Mouse (Mus musculus): ENCODE measurements around the gene Kif6. TPM values are rescaled to one million over a fixed set of nuclear protein-coding genes. Genes with fewer than 3 reads are reported as not detected.

Gene Kif6
- polyA plus RNA-seq, 1 experiment: 0.05 TPM

DNA sequence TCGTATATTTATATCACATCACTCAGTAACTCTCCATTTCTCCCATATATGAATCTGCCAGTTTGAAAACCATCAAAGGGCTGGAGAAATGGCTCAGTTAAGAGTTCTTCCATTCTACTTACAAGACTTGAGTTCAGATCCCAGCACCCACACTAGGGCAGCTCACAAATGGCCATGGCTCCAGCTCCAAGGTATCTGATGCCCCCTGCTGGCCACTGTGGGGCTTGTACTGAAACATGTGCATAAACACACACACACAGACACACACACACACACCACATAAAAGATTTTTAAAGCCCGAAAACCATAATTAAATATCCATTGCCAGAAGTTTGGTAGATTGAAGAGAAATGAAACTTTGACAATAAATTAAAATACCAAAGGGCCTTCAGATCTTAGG is 111.3 kb downstream of the Kif6 start:
- Histone ChIP-seq H3K4me1 (ENCODE audit: control insufficient read depth, insufficient read depth, insufficient read length, low read length) (no peaks in the 10 kb centered on the region), H3K27me3 (ENCODE audit: control insufficient read depth, insufficient read depth, low read length) (no peaks in the 10 kb centered on the region), H3K36me3 (ENCODE audit: control insufficient read depth, insufficient read depth, low read length) (no peaks in the 10 kb centered on the region), H3K4me3 (ENCODE audit: low read depth, low read length) (no peak overlapping the region), H3K27ac (ENCODE audit: insufficient read depth, low read depth, low read length) (no peak overlapping the region; the same call in 1 of the 2 replicates)
- WGBS: 94% methylated on average over 2 of the region's 2 CpGs
- no peak for TF ChIP-seq POLR2A (IDR thresholded peaks at IDR 0.05; ENCODE audit: low read depth, low read length)
- TF ChIP-seq CTCF (IDR thresholded peaks at IDR 0.05; ENCODE audit: extremely low read depth, insufficient read length, insufficient replicate concordance, low read depth, low read length): no peak

DNA sequence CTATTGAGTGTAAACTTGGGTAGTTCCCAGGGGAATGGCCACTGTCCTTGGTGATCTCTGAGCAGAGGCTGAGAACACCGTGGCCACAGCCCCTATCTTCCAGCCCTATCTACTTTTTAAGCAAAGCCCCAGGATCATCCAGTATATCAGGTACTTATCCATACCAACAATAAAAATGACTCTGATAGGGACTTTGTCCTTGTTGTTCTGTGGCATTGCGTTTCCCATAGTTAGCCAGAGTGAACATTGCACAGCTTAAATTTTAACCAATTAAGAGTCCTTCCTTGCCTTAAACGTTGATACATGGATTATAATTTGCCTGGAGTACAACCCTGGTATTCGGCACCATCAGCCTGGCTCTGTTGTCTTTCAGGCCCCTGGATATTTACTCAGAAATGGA is 112.0 kb downstream of the Kif6 start:
- H3K27me3 ChIP-seq (ENCODE audit: control insufficient read depth, insufficient read depth, low read length): no peaks in the 10 kb centered on the region
- H3K27ac ChIP-seq (ENCODE audit: insufficient read depth, low read depth, low read length): no peak overlapping the region
- TF ChIP-seq POLR2A (IDR thresholded peaks at IDR 0.05; ENCODE audit: low read depth, low read length) (no peak), CTCF (IDR thresholded peaks at IDR 0.05; ENCODE audit: extremely low read depth, insufficient read length, insufficient replicate concordance, low read depth, low read length) (no peak)
- no peaks in the 10 kb centered on the region for H3K36me3 ChIP-seq (ENCODE audit: control insufficient read depth, insufficient read depth, low read length)
- no peak overlapping the region for H3K4me3 ChIP-seq (ENCODE audit: low read depth, low read length)
- no peaks in the 10 kb centered on the region for H3K4me1 ChIP-seq (ENCODE audit: control insufficient read depth, insufficient read depth, insufficient read length, low read length)
- WGBS: 27% methylated on average over 4 of the region's 4 CpGs

DNA sequence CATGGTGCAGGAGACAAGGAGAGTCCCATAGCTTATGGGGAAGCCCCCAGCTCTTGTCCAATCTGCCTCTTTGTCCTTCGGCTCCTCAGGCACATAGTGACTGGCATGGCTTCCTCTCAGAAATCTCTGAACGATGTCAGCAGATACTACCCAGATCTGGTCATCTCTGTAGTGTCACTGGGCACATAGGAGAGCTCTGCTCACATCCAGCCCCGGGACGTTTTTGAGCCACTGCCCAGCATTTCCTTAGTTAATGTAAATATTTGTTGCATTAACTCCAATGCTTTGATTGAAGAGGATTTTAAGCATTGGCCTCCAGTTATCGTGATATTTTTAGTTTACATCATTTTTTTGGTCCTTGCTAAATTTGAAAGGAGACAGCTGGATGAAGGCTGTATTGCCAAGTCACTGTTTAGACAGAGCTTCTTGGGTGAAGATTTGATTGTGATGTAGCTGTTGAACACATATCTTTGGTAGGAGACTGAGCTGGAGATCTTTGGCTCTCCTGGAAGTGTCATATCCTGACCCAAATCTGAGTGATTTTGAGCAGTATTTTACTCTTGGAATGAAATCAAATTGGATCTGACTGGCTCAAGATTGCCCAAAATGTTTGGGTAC is 112.6 kb downstream of the Kif6 start:
- 60% methylated on average over 5 of the region's 5 CpGs for WGBS

DNA sequence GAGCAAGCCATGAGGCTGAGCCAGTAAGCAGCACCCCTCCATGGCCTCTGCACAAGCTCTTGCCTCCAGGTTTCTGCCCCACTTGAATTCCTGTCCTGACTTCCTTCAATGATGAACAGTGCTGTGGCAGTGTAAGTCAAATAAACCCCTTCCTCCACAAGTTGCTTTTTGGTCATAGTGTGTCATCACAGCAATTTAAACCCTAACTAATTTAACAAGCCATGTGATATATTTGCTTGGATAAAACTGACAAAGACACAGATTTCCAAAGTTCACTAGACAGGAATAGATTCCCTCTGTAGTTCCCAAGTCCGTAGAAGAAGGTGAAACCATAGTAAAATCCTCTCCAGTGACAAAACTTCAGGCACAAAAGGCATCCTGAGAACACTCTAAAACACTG is 114.9 kb downstream of the Kif6 start:
- Histone ChIP-seq H3K4me1 (ENCODE audit: control insufficient read depth, insufficient read depth, insufficient read length, low read length) (no peaks in the 10 kb centered on the region), H3K27ac (ENCODE audit: insufficient read depth, low read depth, low read length) (no peak overlapping the region), H3K27me3 (ENCODE audit: control insufficient read depth, insufficient read depth, low read length) (no peaks in the 10 kb centered on the region), H3K36me3 (ENCODE audit: control insufficient read depth, insufficient read depth, low read length) (no peaks in the 10 kb centered on the region), H3K4me3 (ENCODE audit: low read depth, low read length) (no peak overlapping the region)
- TF ChIP-seq POLR2A (IDR thresholded peaks at IDR 0.05; ENCODE audit: low read depth, low read length) (no peak), CTCF (IDR thresholded peaks at IDR 0.05; ENCODE audit: extremely low read depth, insufficient read length, insufficient replicate concordance, low read depth, low read length) (no peak)
- 74% methylated on average over 1 of the region's 1 CpGs for WGBS

More for the DNA sequence above, 112.6 kb downstream of the Kif6 start:
- H3K4me3 ChIP-seq (ENCODE audit: low read depth, low read length): no peak overlapping the region
- no peaks in the 10 kb centered on the region for H3K4me1 ChIP-seq (ENCODE audit: control insufficient read depth, insufficient read depth, insufficient read length, low read length)
- TF ChIP-seq CTCF (IDR thresholded peaks at IDR 0.05; ENCODE audit: extremely low read depth, insufficient read length, insufficient replicate concordance, low read depth, low read length) (no peak), POLR2A (IDR thresholded peaks at IDR 0.05; ENCODE audit: low read depth, low read length) (no peak)
- H3K27ac ChIP-seq (ENCODE audit: insufficient read depth, low read depth, low read length): no peak overlapping the region
- H3K27me3 ChIP-seq (ENCODE audit: control insufficient read depth, insufficient read depth, low read length): no peaks in the 10 kb centered on the region
- H3K36me3 ChIP-seq (ENCODE audit: control insufficient read depth, insufficient read depth, low read length): no peaks in the 10 kb centered on the region

DNA sequence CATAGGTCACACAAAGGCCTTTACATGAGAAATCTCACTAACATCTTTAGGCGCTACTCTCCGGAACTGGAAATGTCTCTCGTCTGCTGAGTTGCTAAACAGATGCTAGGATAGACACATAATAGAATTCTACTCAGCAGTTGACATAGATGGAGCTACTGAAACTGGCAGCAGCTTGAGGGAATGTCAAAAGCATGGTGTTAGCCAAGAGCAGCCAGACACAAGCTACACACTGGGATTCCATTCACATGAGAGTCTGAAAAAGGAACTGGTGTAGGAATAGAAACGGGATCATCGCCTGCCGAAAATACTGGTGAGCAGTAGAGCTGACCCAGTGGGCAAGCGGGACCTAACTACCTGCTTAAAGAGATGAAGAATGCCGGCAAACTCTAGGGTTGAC is 117.8 kb downstream of the Kif6 start:
- Histone ChIP-seq H3K27ac (ENCODE audit: insufficient read depth, low read depth, low read length) (no peak overlapping the region), H3K4me3 (ENCODE audit: low read depth, low read length) (no peak overlapping the region), H3K36me3 (ENCODE audit: control insufficient read depth, insufficient read depth, low read length) (no peaks in the 10 kb centered on the region), H3K27me3 (ENCODE audit: control insufficient read depth, insufficient read depth, low read length) (no peaks in the 10 kb centered on the region), H3K4me1 (ENCODE audit: control insufficient read depth, insufficient read depth, insufficient read length, low read length) (no peaks in the 10 kb centered on the region)
- TF ChIP-seq CTCF (IDR thresholded peaks at IDR 0.05; ENCODE audit: extremely low read depth, insufficient read length, insufficient replicate concordance, low read depth, low read length) (no peak), POLR2A (IDR thresholded peaks at IDR 0.05; ENCODE audit: low read depth, low read length) (no peak)
- 86% methylated on average over 8 of the region's 8 CpGs for WGBS

DNA sequence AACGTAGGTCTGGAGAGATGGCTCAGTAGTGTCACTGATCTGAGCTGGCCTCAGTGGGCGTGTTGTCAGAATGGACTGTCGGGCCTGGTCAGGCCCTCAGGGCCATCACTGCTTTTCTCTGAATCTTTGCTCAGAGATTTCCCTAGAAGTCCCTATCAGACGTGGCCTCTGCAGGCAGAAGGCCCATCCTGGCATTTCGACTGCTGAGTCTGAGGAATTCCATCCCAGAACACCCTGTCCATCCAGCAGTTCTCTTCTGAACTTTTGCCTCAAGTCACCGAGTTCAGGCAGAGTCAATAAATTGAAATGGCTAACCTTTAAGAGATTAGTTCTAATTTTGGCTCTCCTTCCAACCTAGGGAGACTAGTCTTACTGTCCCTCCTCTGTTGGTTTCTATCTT is 119.1 kb downstream of the Kif6 start:
- no peaks in the 10 kb centered on the region for H3K27me3 ChIP-seq (ENCODE audit: control insufficient read depth, insufficient read depth, low read length)
- WGBS: 82% methylated on average over 6 of the region's 6 CpGs
- H3K4me1 ChIP-seq (ENCODE audit: control insufficient read depth, insufficient read depth, insufficient read length, low read length): no peaks in the 10 kb centered on the region
- H3K4me3 ChIP-seq (ENCODE audit: low read depth, low read length): no peak overlapping the region
- no peak overlapping the region for H3K27ac ChIP-seq (ENCODE audit: insufficient read depth, low read depth, low read length)
- H3K36me3 ChIP-seq (ENCODE audit: control insufficient read depth, insufficient read depth, low read length): no peaks in the 10 kb centered on the region
- TF ChIP-seq POLR2A (IDR thresholded peaks at IDR 0.05; ENCODE audit: low read depth, low read length) (no peak), CTCF (IDR thresholded peaks at IDR 0.05; ENCODE audit: extremely low read depth, insufficient read length, insufficient replicate concordance, low read depth, low read length) (no peak)

DNA sequence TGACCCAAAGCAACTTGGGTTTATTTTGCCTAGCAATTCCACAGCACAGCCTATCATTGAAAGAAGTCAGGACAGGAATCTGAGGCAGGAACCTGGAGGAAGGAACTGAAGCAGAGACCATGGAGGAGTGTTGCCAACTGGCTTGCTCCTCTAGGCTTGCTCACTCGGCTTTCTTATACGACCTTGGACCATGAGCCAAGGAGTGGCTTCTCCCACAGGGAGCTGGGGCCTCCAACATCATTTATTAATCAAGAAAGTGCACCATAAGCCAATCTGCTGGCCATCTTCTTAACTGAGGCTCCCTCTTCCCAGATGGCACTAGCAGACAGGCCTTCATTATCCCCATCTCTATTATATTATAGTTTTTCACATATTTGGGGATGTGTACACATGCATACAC is 119.8 kb downstream of the Kif6 start:
- H3K27me3 ChIP-seq (ENCODE audit: control insufficient read depth, insufficient read depth, low read length): no peaks in the 10 kb centered on the region
- TF ChIP-seq CTCF (IDR thresholded peaks at IDR 0.05; ENCODE audit: extremely low read depth, insufficient read length, insufficient replicate concordance, low read depth, low read length) (no peak), POLR2A (IDR thresholded peaks at IDR 0.05; ENCODE audit: low read depth, low read length) (no peak)
- H3K27ac ChIP-seq (ENCODE audit: insufficient read depth, low read depth, low read length): no peak overlapping the region
- WGBS: 68% methylated on average over 2 of the region's 2 CpGs
- H3K4me3 ChIP-seq (ENCODE audit: low read depth, low read length): no peak overlapping the region
- H3K36me3 ChIP-seq (ENCODE audit: control insufficient read depth, insufficient read depth, low read length): no peaks in the 10 kb centered on the region
- H3K4me1 ChIP-seq (ENCODE audit: control insufficient read depth, insufficient read depth, insufficient read length, low read length): no peaks in the 10 kb centered on the region
